Mouse (Mus musculus) neural tube, embryonic 10.5 days (tissue): ENCODE measurements around the gene Metap1d.

ENCODE experiments used
- DNase-seq: peaks from one replicate; pipeline ENCODE4 v3.0.0-alpha.2; 2017; ENCODE audit warnings: low spot score; ENCODE audit errors: extremely low spot score

The Metap1d gene

GRCm38 (mm10) chr2:71544391-71545285 is 91.6 kb downstream of the Metap1d start:
- DNase-seq = peak; percentile 75

GRCm38 (mm10) chr2:71545401-71545881 is 92.4 kb downstream of the Metap1d start:
- DNase-seq = peak; percentile 72

- peak; percentile 79 for DNase-seq
Observed at GRCm38 (mm10) chr2:71545882-71546639, 93.0 kb downstream of the Metap1d start.

DNA sequence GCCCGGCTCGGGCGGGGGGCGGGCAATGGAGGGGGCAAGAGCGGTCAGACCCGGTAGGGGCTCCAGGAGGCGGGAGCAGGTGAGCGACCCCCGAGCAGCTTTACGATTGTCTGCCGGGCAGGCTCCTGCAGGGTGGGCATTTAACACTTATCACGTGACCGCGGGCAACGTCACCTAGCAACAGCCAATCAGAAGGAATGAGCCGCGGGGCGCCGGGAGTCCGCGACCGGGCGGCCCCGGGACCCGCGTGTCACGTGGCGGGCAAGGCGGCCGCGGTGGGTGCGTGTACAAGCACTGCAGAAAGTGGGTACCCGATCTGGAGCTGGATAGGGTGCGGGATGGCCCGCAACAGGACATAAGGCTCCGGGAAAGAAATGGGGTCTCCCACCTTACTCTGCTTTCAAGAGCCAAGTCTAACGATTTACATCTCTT is 93.6 kb downstream of the Metap1d start, which contains the start of gene Dlx2:
TSS of gene Dlx2 (minus strand) at position 115 of the 432 bp plus-strand sequence.
- peak; percentile 93 for DNase-seq

DNA sequence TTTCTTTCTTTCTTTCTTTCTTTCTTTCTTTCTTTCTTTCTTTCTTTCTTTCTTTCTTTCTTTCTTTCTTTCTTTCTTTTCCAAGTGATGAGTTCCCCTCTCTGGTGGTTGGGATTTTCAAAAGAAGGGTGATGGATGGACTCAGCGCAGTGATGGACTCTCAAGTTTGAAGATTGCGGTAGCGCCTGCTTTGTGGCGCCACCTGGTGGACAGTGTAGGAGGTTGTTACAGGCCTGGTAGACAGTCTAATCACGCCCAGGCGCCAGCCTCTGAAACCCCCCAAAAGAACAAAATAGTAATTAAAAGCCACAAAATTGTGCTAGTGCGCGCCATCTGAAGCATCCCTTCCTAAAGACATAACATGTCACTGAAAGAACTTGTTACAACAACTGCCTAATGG is 94.8 kb downstream of the Metap1d start:
- DNase-seq = peak; percentile 86

DNA sequence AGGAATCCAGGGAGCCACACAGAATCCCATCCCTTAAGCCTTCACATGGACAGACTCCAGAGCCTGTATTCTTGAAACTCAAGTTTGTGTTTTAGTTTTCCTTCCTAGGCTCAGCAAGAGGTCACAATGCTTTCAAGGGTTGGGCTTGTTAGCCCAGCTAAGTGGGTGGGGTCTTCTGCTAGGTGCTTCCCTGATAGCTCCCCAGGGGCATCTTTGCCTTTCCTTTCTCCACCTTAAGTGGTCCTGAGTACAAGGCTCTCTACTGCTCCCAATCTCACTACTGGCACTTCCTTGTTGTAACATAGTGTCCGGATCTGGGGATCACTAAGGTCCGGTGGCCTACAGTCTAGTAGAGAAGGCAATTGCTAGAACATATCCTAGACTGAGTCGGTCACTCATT is 97.3 kb downstream of the Metap1d start:
- no peak for DNase-seq

GRCm38 (mm10) chr2:71551704-71552103 is 98.6 kb downstream of the Metap1d start:
- no peak for DNase-seq

- DNase-seq = no peak
Observed at GRCm38 (mm10) chr2:71556071-71556470, 103.0 kb downstream of the Metap1d start.

GRCm38 (mm10) chr2:71566466-71566865 is 113.4 kb downstream of the Metap1d start:
- no peak for DNase-seq

DNA sequence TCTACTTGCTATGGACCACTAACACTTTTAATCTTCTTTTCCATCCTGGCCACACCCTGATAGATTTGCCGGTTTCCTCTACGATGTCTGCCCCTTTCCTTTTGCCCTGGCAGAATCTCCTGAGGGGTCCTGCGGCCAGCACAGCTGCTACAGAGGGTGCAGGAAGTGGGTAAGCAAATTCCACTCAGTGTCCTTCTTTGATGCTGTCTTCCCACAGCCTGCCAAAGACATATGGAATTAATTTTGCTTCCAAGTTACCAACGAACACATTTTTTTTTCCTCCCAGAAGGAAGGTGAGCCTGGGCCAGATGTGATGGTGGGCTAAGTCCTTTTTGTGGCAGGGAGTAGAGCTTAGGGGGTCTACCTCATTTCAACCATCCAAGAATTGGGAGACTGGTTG is 120.7 kb downstream of the Metap1d start:
- no peak for DNase-seq
